Mouse (Mus musculus) lung, embryonic 14.5 days (tissue): ENCODE measurements around the gene Adat3. TPM values are rescaled to one million over a fixed set of nuclear protein-coding genes. Genes with fewer than 3 reads are reported as not detected.

Experiments used
- ATAC-seq: fragments of 200-750 bp; cut with Nextera tagmentation; 2 replicates; pipeline ENCODE4 v1.8.0; 2017; ENCODE audit warnings: mild to moderate bottlenecking, moderate TSS enrichment, moderate library complexity; ENCODE audit not compliant: insufficient read depth
- DNase-seq: peaks from one replicate; pipeline ENCODE4 v3.0.0-alpha.2; 2015
- H3K27ac ChIP-seq: fragments of 300-500 bp; sonication (generic); 2 replicates; pipeline ENCODE4 v1.5.1; 2014; ENCODE audit warnings: low read depth, mild to moderate bottlenecking, moderate library complexity
- H3K27me3 ChIP-seq: fragments of 300-500 bp; sonication (generic); 2 replicates; pipeline ENCODE4 v1.6.1; 2014; ENCODE audit warnings: low read length, control low read depth; ENCODE audit not compliant: insufficient read depth
- H3K36me3 ChIP-seq: fragments of 300-500 bp; sonication (generic); 2 replicates; pipeline ENCODE4 v1.6.1; 2014; ENCODE audit warnings: control low read depth; ENCODE audit not compliant: insufficient read depth
- H3K4me1 ChIP-seq: fragments of 300-500 bp; sonication (generic); 2 replicates; pipeline ENCODE4 v1.6.1; 2014; ENCODE audit warnings: antibody characterized with exemption, control low read depth; ENCODE audit not compliant: insufficient read depth
- H3K4me2 ChIP-seq: fragments of 300-500 bp; sonication (generic); 2 replicates; pipeline ENCODE4 v1.6.1; 2014; ENCODE audit warnings: mild to moderate bottlenecking
- H3K4me3 ChIP-seq: fragments of 300-500 bp; sonication (generic); 2 replicates; pipeline ENCODE4 v1.5.1; 2014; ENCODE audit warnings: low read depth, low read length
- H3K9ac ChIP-seq: fragments of 300-500 bp; sonication (generic); 2 replicates; pipeline ENCODE4 v1.6.1; 2014
- H3K9me3 ChIP-seq: fragments of 300-500 bp; sonication (generic); 2 replicates; pipeline ENCODE4 v1.6.1; 2016; ENCODE audit warnings: low read depth, low read length, control low read depth
- CTCF ChIP-seq: IDR thresholded peaks from 2 replicates; pipeline ENCODE4 v1.5.1; 2016; ENCODE audit warnings: antibody characterized with exemption, low read depth
- WGBS: fragments of 180-500 bp; shearing (Covaris S2); extraction: QIAGEN DNeasy Blood & Tissue Kit; methylation state at CpG from one replicate; pipeline ENCODE4 v1.1.7; 2014; 5-methylcytosine and 5-hydroxymethylcytosine counted together
- polyA plus RNA-seq: library from polyadenylated mRNA; unstranded; fragments of >200 nt; fragmentation: Nextera tagmentation; extraction: Ambion mirVana; gene quantifications from 2 replicates; pipeline ENCODE4 v1.2.1, GENCODE M21; 2014

Gene Adat3
- polyA plus RNA-seq, 1 experiment from 2014 or later = 10.1 TPM

GRCm38 (mm10) chr10:80586407-80587304, 16.0 kb upstream of the Adat3 start:
- Histone ChIP-seq H3K4me3 (peak overlapping the region; percentile 16), H3K27ac (peak overlapping the region; percentile 82), H3K9me3 (no peaks in the 10 kb centered on the region), H3K27me3 (no peaks in the 10 kb centered on the region), H3K36me3 (peaks cover 40% of the 10 kb centered on the region), H3K4me2 (peak overlapping the region; percentile 49), H3K4me1 (peaks cover 5% of the 10 kb centered on the region; the same call in 1 of the 2 replicates), H3K9ac (peak overlapping the region; percentile 40)
- no peak for DNase-seq
- no peak for ATAC-seq
- 92% methylated on average over 48 of the region's 51 CpGs for WGBS
- no peak for TF ChIP-seq CTCF

GRCm38 (mm10) chr10:80587305-80587657, 15.4 kb upstream of the Adat3 start:
- peak overlapping the region; percentile 49 for H3K4me2 ChIP-seq
- DNase-seq = peak; percentile 65
- no peaks in the 10 kb centered on the region for H3K27me3 ChIP-seq
- peaks cover 39% of the 10 kb centered on the region for H3K36me3 ChIP-seq
- H3K27ac ChIP-seq = peak overlapping the region; percentile 82
- no peak for ATAC-seq
- TF ChIP-seq CTCF = no peak
- no peaks in the 10 kb centered on the region for H3K9me3 ChIP-seq
- WGBS = 49% methylated on average over 4 of the region's 4 CpGs
- peak overlapping the region; percentile 40 for H3K9ac ChIP-seq
- peaks cover 5% of the 10 kb centered on the region; the same call in 1 of the 2 replicates for H3K4me1 ChIP-seq
- peak overlapping the region; percentile 16 for H3K4me3 ChIP-seq

- TF ChIP-seq CTCF = no peak
- Histone ChIP-seq H3K36me3 (peaks cover 20% of the 10 kb centered on the region; the same call in 1 of the 2 replicates), H3K9me3 (no peaks in the 10 kb centered on the region), H3K27ac (peak overlapping the region; percentile 56; the same call in 1 of the 2 replicates), H3K9ac (peak overlapping the region; percentile 83), H3K4me2 (peak overlapping the region; percentile 70), H3K4me1 (peaks cover 5% of the 10 kb centered on the region; the same call in 1 of the 2 replicates), H3K4me3 (peak overlapping the region; percentile 93), H3K27me3 (no peaks in the 10 kb centered on the region)
- WGBS = 12% methylated on average over 12 of the region's 12 CpGs
- no peak for ATAC-seq
- no peak for DNase-seq
Observed at GRCm38 (mm10) chr10:80589127-80589878, 13.4 kb upstream of the Adat3 start.

- ATAC-seq = peak; percentile 94
- Histone ChIP-seq H3K4me1 (peaks cover 5% of the 10 kb centered on the region; the same call in 1 of the 2 replicates), H3K4me2 (peak within 1 kb of the TSS; percentile 70), H3K27ac (peak within 1 kb of the TSS; percentile 56; the same call in 1 of the 2 replicates), H3K4me3 (peak within 1 kb of the TSS; percentile 93), H3K36me3 (peaks cover 15% of the 10 kb centered on the region; the same call in 1 of the 2 replicates), H3K27me3 (no peaks in the 10 kb centered on the region), H3K9me3 (no peaks in the 10 kb centered on the region), H3K9ac (peak within 1 kb of the TSS; percentile 83)
- under 1% methylated on average over 73 of the region's 73 CpGs for WGBS
- peak; percentile 99 for DNase-seq
- no peak for TF ChIP-seq CTCF
Observed at GRCm38 (mm10) chr10:80589879-80590854, 12.5 kb upstream of the Adat3 start, which contains the start of gene Abhd17a. Gene Abhd17a (minus strand): TSS chr10:80590341.

GRCm38 (mm10) chr10:80596318-80596717, 6.4 kb upstream of the Adat3 start:
- no peak for TF ChIP-seq CTCF
- 41% methylated on average over 4 of the region's 4 CpGs for WGBS
- ATAC-seq = no peak

GRCm38 (mm10) chr10:80603364-80603763, 684 bp downstream of the Adat3 start:
- Histone ChIP-seq H3K27me3 (no peaks in the 10 kb centered on the region), H3K9me3 (no peaks in the 10 kb centered on the region), H3K36me3 (peaks cover 25% of the 10 kb centered on the region), H3K4me3 (peak overlapping the region; percentile 68), H3K9ac (peak overlapping the region; percentile 62), H3K4me2 (peak overlapping the region; percentile 85), H3K4me1 (peaks cover 10% of the 10 kb centered on the region), H3K27ac (peak overlapping the region; percentile 74)
- no peak for TF ChIP-seq CTCF
- WGBS = 21% methylated on average over 7 of the region's 7 CpGs
- DNase-seq = no peak
- no peak for ATAC-seq

More at GRCm38 (mm10) chr10:80596318-80596717, 6.4 kb upstream of the Adat3 start:
- no peaks in the 10 kb centered on the region for H3K27me3 ChIP-seq
- no peaks in the 10 kb centered on the region for H3K36me3 ChIP-seq
- H3K27ac ChIP-seq = no peak overlapping the region
- no peak overlapping the region for H3K4me2 ChIP-seq
- no peaks in the 10 kb centered on the region for H3K9me3 ChIP-seq
- no peaks in the 10 kb centered on the region for H3K4me1 ChIP-seq
- H3K9ac ChIP-seq = no peak overlapping the region; the same call in 1 of the 2 replicates
- DNase-seq = no peak
- no peak overlapping the region for H3K4me3 ChIP-seq
